Mouse (Mus musculus) left cerebral cortex, adult 9 months (tissue): Measurements from ENCODE around the gene Tom1l2.

Experiments
- DNase-seq, 2 experiments: peaks; one replicate each; pipeline ENCODE4 v3.0.0; 2022; ENCODE audit warnings: low spot score in 2 of 2

The Tom1l2 gene

DNA sequence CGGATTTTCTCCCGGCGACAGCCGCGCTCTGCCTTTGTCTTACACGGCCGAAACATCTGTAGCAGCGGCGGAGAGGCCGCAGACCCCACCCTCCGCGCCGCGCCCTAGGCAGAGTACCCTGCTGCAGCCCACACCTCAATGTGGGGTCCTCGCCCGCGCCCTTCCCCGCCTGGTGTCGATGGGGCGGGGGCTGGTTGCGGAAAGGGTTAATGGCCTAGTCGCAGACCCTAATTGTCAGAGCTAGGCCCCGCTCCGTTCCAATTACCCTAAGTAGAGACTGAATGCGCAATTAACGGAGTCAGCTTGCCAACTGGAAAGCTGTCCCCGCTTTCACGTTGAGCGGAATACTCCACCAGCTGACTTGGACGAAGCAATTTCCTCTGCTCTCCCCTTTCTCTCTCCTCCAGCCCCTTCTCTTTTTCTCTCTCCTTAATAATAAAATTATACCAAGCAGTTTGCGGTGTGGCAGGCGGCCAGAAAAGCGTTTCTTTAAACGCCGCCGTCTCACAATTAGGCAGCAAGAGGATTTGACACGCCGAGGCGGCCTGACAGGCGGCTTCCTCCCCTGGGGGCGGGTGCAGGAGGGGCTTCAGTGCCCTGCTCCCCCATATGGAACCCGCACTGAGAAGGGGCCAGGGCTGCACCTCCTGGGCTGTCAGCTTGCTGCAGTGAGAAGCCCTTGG, 175.6 kb downstream of the Tom1l2 start:
- DNase-seq, result peak in 1 of 2 experiments; percentile 78
